Mouse (Mus musculus) layer of hippocampus, adult 2 months (tissue): ENCODE data around the gene Msl3. TPM values are rescaled to one million over a fixed set of nuclear protein-coding genes. Genes with fewer than 3 reads are reported as not detected.

Experiments used
- DNase-seq, 2 experiments: peaks; one replicate each; pipeline ENCODE4 v3.0.0; 2022; ENCODE audit warnings: low spot score in 2 of 2
- H3K27ac ChIP-seq: fragments of 200-600 bp; 2 replicates; pipeline ENCODE4 v1.8.1; 2022
- H3K4me3 ChIP-seq: fragments of 200-600 bp; 2 replicates; pipeline ENCODE4 v1.8.1; 2022; ENCODE audit warnings: mild to moderate bottlenecking
- CTCF ChIP-seq: fragments of 200-600 bp; conservative IDR thresholded peaks from 2 replicates; pipeline ENCODE4 v1.8.1; 2022; ENCODE audit warnings: antibody characterized with exemption, mild to moderate bottlenecking, moderate library complexity
- total RNA-seq, 2 experiments: library from RNA; stranded (reverse); gene quantifications; 2 replicates each; pipeline ENCODE4 v1.2.3; 2021

The Msl3 gene
- total RNA-seq, 2 experiments from 2014 or later, result 21.1 to 22.4 TPM

DNA sequence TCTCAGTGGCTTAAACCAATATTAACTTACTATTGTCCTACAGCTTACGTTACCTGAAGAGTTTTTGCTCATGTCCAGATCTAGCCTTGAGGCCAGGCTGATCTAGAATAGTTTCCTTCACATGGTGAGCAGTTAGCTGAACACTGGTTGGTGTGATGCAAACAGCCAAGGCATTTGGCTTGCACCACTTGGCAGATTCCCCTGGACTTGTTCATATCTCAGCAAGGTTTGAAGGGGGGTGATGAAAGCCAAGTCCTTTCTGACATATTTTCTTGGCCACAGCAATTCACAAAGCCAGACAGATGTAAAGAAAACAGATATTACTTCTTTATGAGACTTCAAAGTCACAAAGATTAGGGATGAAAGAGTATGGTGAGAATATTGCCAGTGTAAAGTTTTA lies 30.2 kb downstream of the Msl3 start:
- TF ChIP-seq CTCF, result no peak
- no peak for DNase-seq
- no peak overlapping the region for H3K27ac ChIP-seq
- H3K4me3 ChIP-seq, result no peak overlapping the region

DNA sequence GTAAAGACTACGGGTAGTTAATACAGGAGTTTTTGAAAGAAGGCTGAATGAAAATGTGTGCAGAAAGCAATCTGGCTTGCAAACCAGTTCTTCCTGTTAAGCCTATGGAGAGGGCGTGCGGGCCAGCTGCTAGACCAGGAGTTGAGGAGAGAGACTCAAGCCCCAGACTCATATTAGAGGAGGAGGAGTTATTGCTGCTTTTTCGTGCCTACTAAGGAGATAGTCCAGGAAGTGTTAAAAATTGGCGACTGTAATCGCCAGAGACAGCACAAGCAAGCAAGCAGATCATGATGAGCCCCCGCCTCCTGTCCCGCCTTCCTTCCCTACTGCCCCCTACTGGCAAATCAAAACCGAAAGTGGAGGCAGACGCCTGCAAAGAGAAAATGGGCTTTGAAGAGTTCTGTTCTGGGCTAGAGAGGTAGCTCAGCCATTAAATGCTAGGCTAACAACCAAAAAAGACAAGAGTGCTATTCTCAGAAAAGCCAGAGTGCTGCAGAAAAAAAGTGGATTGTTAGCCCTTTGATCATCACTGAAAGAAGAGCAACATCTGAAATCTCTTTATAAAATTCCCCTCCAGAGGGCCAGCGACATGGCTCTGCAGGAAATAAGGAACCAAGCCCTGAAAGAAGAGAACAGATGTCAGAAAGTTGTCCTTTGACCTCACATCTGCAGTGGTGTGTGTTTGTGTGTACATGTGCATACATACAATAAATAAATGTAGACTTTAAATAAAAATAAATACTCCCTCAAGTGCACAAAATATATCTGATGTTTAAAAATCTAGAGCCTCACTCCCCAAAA lies 33.9 kb downstream of the Msl3 start:
- Histone ChIP-seq H3K4me3 (peak overlapping the region; percentile 54), H3K27ac (peak overlapping the region; percentile 61; the same call in 1 of the 2 replicates)
- DNase-seq, result peak; percentile 62
- TF ChIP-seq CTCF, result peak; percentile 80

Other genes with a start within 250 kb of the Msl3 start
- gene Frmpd4, start 96.7 kb downstream of the Msl3 start, total RNA-seq, result 10 to 100 TPM; 52.6 to 53.1 TPM
- 1 to 10 TPM; 2.8 to 2.9 TPM for gene Arhgap6, start 121.2 kb upstream of the Msl3 start, total RNA-seq